In the genomic region with DNA sequence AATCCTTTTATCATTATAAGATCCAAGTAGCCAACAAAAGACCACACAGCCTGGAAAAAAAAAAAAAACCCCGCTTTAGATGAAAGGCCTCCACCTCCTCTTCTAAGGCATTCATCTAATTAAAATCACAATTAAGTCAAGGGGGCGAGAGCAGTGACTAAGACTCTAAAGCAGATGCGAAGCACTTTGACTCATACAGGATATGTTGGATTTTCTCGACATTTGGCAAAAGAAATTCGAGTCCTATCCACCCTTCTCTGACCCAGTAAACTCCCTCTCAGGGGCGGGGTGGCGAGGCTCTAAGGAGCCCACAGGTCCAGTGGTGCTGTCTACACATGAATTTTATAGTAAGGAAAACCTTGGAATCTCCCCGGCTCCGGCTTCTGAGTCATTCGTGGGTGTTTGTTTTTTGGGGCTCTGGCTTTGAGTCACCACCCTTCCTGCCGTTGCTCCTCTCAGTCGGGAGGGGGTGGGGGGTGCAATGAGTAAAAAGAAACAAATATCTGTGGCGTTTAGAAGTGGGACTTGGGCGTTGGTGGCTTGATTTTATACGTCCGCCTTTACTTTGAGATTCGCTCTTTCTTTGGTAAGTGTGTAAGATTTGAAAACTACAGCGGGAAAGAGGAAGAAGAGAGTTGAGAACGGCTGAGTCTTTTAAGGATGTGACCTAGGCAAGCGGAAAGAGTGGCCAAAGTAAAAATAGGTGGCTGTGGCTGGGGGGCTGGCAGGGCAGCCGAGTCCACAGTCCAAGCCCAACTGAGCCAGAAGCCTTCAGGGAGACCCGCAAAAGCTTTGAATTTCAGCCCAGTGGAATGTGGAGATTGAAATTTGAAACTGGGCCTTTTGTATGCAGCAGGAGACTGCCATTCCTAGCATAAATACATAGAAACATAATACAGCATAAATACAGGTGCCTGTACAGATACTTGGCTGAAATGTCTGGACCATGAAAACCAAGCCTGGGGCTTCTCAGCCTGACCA, we compare ENCODE assay signal across 8 mouse cellular contexts.
A peak's percentile ranks its signal among the peaks of the same experiment; 100 is the strongest.
DNase-seq lines count a peak whose midpoint lies in the region; ATAC-seq and TF ChIP-seq lines count a peak whose summit lies in the region.

No protein-coding gene starts in this region.

- peak overlapping the region; percentile 51 for H3K4me3 ChIP-seq in layer of hippocampus, adult 2 months
- H3K4me3 ChIP-seq in lung, embryonic 16.5 days (ENCODE audit: low read length), result peak overlapping the region; percentile 42
- H3K4me3 ChIP-seq in olfactory bulb, adult 2 months (ENCODE audit: insufficient read depth, low read depth, low read length), result peak overlapping the region; percentile 38

- ATAC-seq in CD4-positive, CD25-positive, alpha-beta regulatory T cell, adult 4 months, result peak; percentile 85
- ATAC-seq in lung, embryonic 16.5 days (ENCODE audit: low read depth), result peak; percentile 72

- peaks cover 10% of the 10 kb centered on the region; the same call in 1 of the 2 replicates for H3K4me1 ChIP-seq in lung, embryonic 16.5 days (replicated peaks; ENCODE audit: control insufficient read depth, insufficient read depth, low read length)
- H3K4me1 ChIP-seq in olfactory bulb, adult 2 months (ENCODE audit: control insufficient read depth, insufficient read depth, low read length), result peaks cover 10% of the 10 kb centered on the region

- no peaks in the 10 kb centered on the region for H3K9me3 ChIP-seq in lung, embryonic 16.5 days (ENCODE audit: control insufficient read depth, low read length)

- H3K36me3 ChIP-seq in lung, embryonic 16.5 days (ENCODE audit: control insufficient read depth, insufficient read depth, low read length), result no peaks in the 10 kb centered on the region

- 3% methylated on average over 22 of the region's 22 CpGs for WGBS in lung, embryonic 16.5 days
- WGBS in olfactory bulb, adult 2 months, result 4% methylated on average over 22 of the region's 22 CpGs

- H3K27me3 ChIP-seq in lung, embryonic 16.5 days (ENCODE audit: control insufficient read depth, insufficient read depth, low read depth, low read length), result no peaks in the 10 kb centered on the region

- no peak for TF ChIP-seq POLR2A in olfactory bulb, adult 2 months (IDR thresholded peaks at IDR 0.05; ENCODE audit: insufficient read depth, low read depth, low read length)

- H3K9ac ChIP-seq in lung, embryonic 16.5 days (ENCODE audit: low read length), result peak overlapping the region; percentile 40

- DNase-seq in adrenal gland, postnatal 36 days, result peak; percentile 74 to 81
- DNase-seq in forelimb bud, embryonic 11.5 days (ENCODE audit: low read depth, low spot score), result peak; percentile 57
- DNase-seq in heart, postnatal 4 days, result peak; percentile 44
- peak; percentile 28 to 30 for DNase-seq in layer of hippocampus, adult 2 months (ENCODE audit: low spot score in 2 of 2)
- DNase-seq in urinary bladder, postnatal 25 days (ENCODE audit: low spot score), result peak; percentile 56

- H3K27ac ChIP-seq in layer of hippocampus, adult 2 months, result peak overlapping the region; percentile 86
- H3K27ac ChIP-seq in lung, embryonic 16.5 days (ENCODE audit: low read length), result no peak overlapping the region
- peak overlapping the region; percentile 86 for H3K27ac ChIP-seq in olfactory bulb, adult 2 months (ENCODE audit: insufficient read depth, low read depth, low read length)

- peak overlapping the region; percentile 68 for H3K4me2 ChIP-seq in lung, embryonic 16.5 days (ENCODE audit: low read depth, low read length)

- peak; percentile 38 for TF ChIP-seq CTCF in layer of hippocampus, adult 2 months (conservative IDR thresholded peaks at IDR 0.05)
- TF ChIP-seq CTCF in olfactory bulb, adult 2 months (IDR thresholded peaks at IDR 0.05; ENCODE audit: insufficient read depth, low read depth, low read length), result no peak
